Mouse (Mus musculus): ENCODE measurements around the gene Taf5. TPM values are rescaled to one million over a fixed set of nuclear protein-coding genes. Genes with fewer than 3 reads are reported as not detected.

Gene Taf5
- polyA plus RNA-seq, 1 experiment from 2014 or later, result 10.8 TPM

GRCm38 (mm10) chr19:47130551-47131125, 63.1 kb downstream of the Taf5 start:
- H3K36me3 ChIP-seq, result peaks cover 97% of the 10 kb centered on the region

More at GRCm38 (mm10) chr19:47130551-47131125, 63.1 kb downstream of the Taf5 start:
- H3K27me3 ChIP-seq, result no peaks in the 10 kb centered on the region
- H3K27ac ChIP-seq, result no peak overlapping the region
- WGBS, result 95% methylated on average over 15 of the region's 15 CpGs
- H3K9me3 ChIP-seq, result no peaks in the 10 kb centered on the region
- H3K9ac ChIP-seq (replicated peaks), result no peak overlapping the region
- no peak for ATAC-seq (ENCODE audit: insufficient number of reproducible peaks, insufficient read depth, low FRiP score, low TSS enrichment, low read depth)
- H3K4me2 ChIP-seq, result no peak overlapping the region
- no peaks in the 10 kb centered on the region for H3K4me1 ChIP-seq (replicated peaks)
- H3K4me3 ChIP-seq (replicated peaks), result no peak overlapping the region

Other genes starting within 250 kb of the Taf5 start
- gene Ina, start 53.0 kb upstream of the Taf5 start, polyA plus RNA-seq (2016; fragmentation: Nextera tagmentation; extraction: Ambion mirVana), result 0.40 and 2.2 TPM in 2 replicates
- 85.4 and 85.7 TPM in 2 replicates for gene Nt5c2, start 52.6 kb upstream of the Taf5 start, polyA plus RNA-seq (2016; fragmentation: Nextera tagmentation; extraction: Ambion mirVana)
- gene Pcgf6, start 16.8 kb upstream of the Taf5 start, polyA plus RNA-seq (2016; fragmentation: Nextera tagmentation; extraction: Ambion mirVana), result 34.5 and 35.7 TPM in 2 replicates
- 1,343 and 1,446 TPM in 2 replicates for gene Usmg5, start 22.9 kb downstream of the Taf5 start, polyA plus RNA-seq (2016; fragmentation: Nextera tagmentation; extraction: Ambion mirVana)
- gene Pdcd11, start 23.0 kb downstream of the Taf5 start, polyA plus RNA-seq (2016; fragmentation: Nextera tagmentation; extraction: Ambion mirVana), result 12.8 and 13.4 TPM in 2 replicates
- 5.3 and 6.2 TPM in 2 replicates for gene Calhm2, start 70.5 kb downstream of the Taf5 start, polyA plus RNA-seq (2016; fragmentation: Nextera tagmentation; extraction: Ambion mirVana)
- gene Calhm1, start 76.5 kb downstream of the Taf5 start, polyA plus RNA-seq (2016; fragmentation: Nextera tagmentation; extraction: Ambion mirVana), result not detected in 2 replicates
- gene Calhm3, start 90.0 kb downstream of the Taf5 start, polyA plus RNA-seq (2016; fragmentation: Nextera tagmentation; extraction: Ambion mirVana), result not detected in 2 replicates
- gene Neurl1a, start 111.1 kb downstream of the Taf5 start, polyA plus RNA-seq (2016; fragmentation: Nextera tagmentation; extraction: Ambion mirVana), result 7.7 and 10.1 TPM in 2 replicates

All from limb, embryonic 12.5 days (tissue).